Mouse (Mus musculus) hindlimb bud, embryonic 11.5 days (tissue): Measurements from ENCODE around the gene Trip11.

Experiments
- DNase-seq: peaks from one replicate; pipeline ENCODE4 v3.0.0-alpha.2; 2012; ENCODE audit warnings: low read depth, low spot score; ENCODE audit errors: extremely low spot score

The Trip11 gene

GRCm38 (mm10) chr12:101831221-101831620 is 81.8 kb downstream of the Trip11 start:
- DNase-seq = no peak

- DNase-seq = no peak
These were observed 89.9 kb downstream of the Trip11 start for GRCm38 (mm10) chr12:101823161-101823560.

- no peak for DNase-seq
These were observed 91.5 kb downstream of the Trip11 start for GRCm38 (mm10) chr12:101821596-101821995.

- DNase-seq = no peak
These were observed 93.5 kb downstream of the Trip11 start for GRCm38 (mm10) chr12:101819570-101819969.

GRCm38 (mm10) chr12:101818608-101819370 is 94.3 kb downstream of the Trip11 start, which contains the start of gene Fbln5:
Fbln5 (minus strand) TSS chr12:101819055.
- peak; percentile 61 for DNase-seq

- DNase-seq = no peak
These were observed 94.8 kb downstream of the Trip11 start for GRCm38 (mm10) chr12:101818246-101818607.

GRCm38 (mm10) chr12:101816810-101817209 is 96.3 kb downstream of the Trip11 start:
- DNase-seq = no peak

- no peak for DNase-seq
These were observed 97.3 kb downstream of the Trip11 start for GRCm38 (mm10) chr12:101815796-101816195.

GRCm38 (mm10) chr12:101814423-101814822 is 98.6 kb downstream of the Trip11 start:
- no peak for DNase-seq

GRCm38 (mm10) chr12:101811181-101811580 is 101.9 kb downstream of the Trip11 start:
- DNase-seq = no peak

GRCm38 (mm10) chr12:101810515-101810914 is 102.6 kb downstream of the Trip11 start:
- no peak for DNase-seq

GRCm38 (mm10) chr12:101807400-101807799 is 105.7 kb downstream of the Trip11 start:
- no peak for DNase-seq

GRCm38 (mm10) chr12:101802445-101802844 is 110.6 kb downstream of the Trip11 start:
- DNase-seq = no peak

- no peak for DNase-seq
These were observed 111.3 kb downstream of the Trip11 start for GRCm38 (mm10) chr12:101801744-101802143.

GRCm38 (mm10) chr12:101801051-101801450 is 112.0 kb downstream of the Trip11 start:
- DNase-seq = no peak

- no peak for DNase-seq
These were observed 114.7 kb downstream of the Trip11 start for GRCm38 (mm10) chr12:101798189-101798922.

GRCm38 (mm10) chr12:101794458-101794857 is 118.6 kb downstream of the Trip11 start:
- no peak for DNase-seq

GRCm38 (mm10) chr12:101793221-101793621 is 119.8 kb downstream of the Trip11 start:
- DNase-seq = no peak

GRCm38 (mm10) chr12:101792684-101793083 is 120.4 kb downstream of the Trip11 start:
- no peak for DNase-seq

- no peak for DNase-seq
These were observed 123.3 kb downstream of the Trip11 start for GRCm38 (mm10) chr12:101789767-101790166.

- no peak for DNase-seq
These were observed 123.8 kb downstream of the Trip11 start for GRCm38 (mm10) chr12:101789250-101789649.
